Mouse (Mus musculus) embryonic fibroblast, embryonic 13.5 days (primary cell): Measurements from ENCODE around the gene Cd247.

Experiments
- CTCF ChIP-seq: IDR thresholded peaks from 2 replicates; pipeline ENCODE4 v1.5.1; 2011; ENCODE audit warnings: mild to moderate bottlenecking, control low read depth, low read length, moderate library complexity, borderline replicate concordance; ENCODE audit not compliant: insufficient read depth
- POLR2A ChIP-seq: IDR thresholded peaks from 2 replicates; pipeline ENCODE4 v1.6.1; 2011; ENCODE audit warnings: low read depth, mild to moderate bottlenecking, control low read depth, low read length, moderate library complexity

- no peak for TF ChIP-seq CTCF
- no peak; the same call in 1 of the 2 replicates for TF ChIP-seq POLR2A
These were observed 12.8 kb upstream of the Cd247 start for GRCm38 (mm10) chr1:165775518-165776294.
